Mouse (Mus musculus) thymus, adult 2 months (tissue): Measurements from ENCODE around the gene Pnmal1. TPM values are rescaled to one million over a fixed set of nuclear protein-coding genes. Genes with fewer than 3 reads are reported as not detected.

Experiments
- DNase-seq: peaks from one replicate; pipeline ENCODE4 v3.0.0; 2021
- H3K27ac ChIP-seq: fragments of 200-500 bp; 2 replicates; pipeline ENCODE4 v1.5.1; 2012; ENCODE audit warnings: low read length, control low read depth; ENCODE audit not compliant: control insufficient read depth, insufficient read depth
- H3K27me3 ChIP-seq: fragments of 200-500 bp; 2 replicates; pipeline ENCODE4 v1.6.1; 2012; ENCODE audit warnings: mild to moderate bottlenecking, low read length, moderate library complexity, mixed read lengths; ENCODE audit not compliant: control insufficient read depth, insufficient read depth
- H3K36me3 ChIP-seq: fragments of 200-500 bp; 2 replicates; pipeline ENCODE4 v1.6.1; 2012; ENCODE audit warnings: mild to moderate bottlenecking, low read length, moderate library complexity; ENCODE audit not compliant: control insufficient read depth, insufficient read depth
- H3K4me1 ChIP-seq: fragments of 200-500 bp; replicated peaks from 2 replicates; pipeline ENCODE4 v1.6.1; 2012; ENCODE audit warnings: low read length; ENCODE audit not compliant: control insufficient read depth, insufficient read depth
- H3K4me3 ChIP-seq: fragments of 200-500 bp; 2 replicates; pipeline ENCODE4 v1.5.1; 2012; ENCODE audit warnings: mild to moderate bottlenecking, low read length, control low read depth, moderate library complexity; ENCODE audit not compliant: control insufficient read depth, insufficient read depth
- CTCF ChIP-seq: fragments of 200-500 bp; IDR thresholded peaks from 2 replicates; pipeline ENCODE4 v1.5.1; 2012; ENCODE audit warnings: mild to moderate bottlenecking, control low read depth, low read length, moderate library complexity, borderline replicate concordance; ENCODE audit not compliant: control insufficient read depth, poor library complexity, insufficient read depth; ENCODE audit errors: extremely low read depth
- POLR2A ChIP-seq: fragments of 200-500 bp; IDR thresholded peaks from 2 replicates; pipeline ENCODE4 v1.6.1; 2012; ENCODE audit warnings: mild to moderate bottlenecking, low read length, control low read depth, moderate library complexity; ENCODE audit not compliant: control insufficient read depth, poor library complexity, insufficient read depth; ENCODE audit errors: extremely low read depth
- WGBS: fragments of 180-500 bp; shearing (Covaris S2); methylation state at CpG from one replicate; pipeline ENCODE4 v1.1.7; 2018; 5-methylcytosine and 5-hydroxymethylcytosine counted together
- polyA plus RNA-seq: library from polyadenylated mRNA; depleted of rRNA; stranded (reverse); fragments of >200 nt; gene quantifications from 2 replicates; pipeline ENCODE4 v1.2.3, GENCODE M21; 2012; rRNA removed

The Pnmal1 gene
- polyA plus RNA-seq, 1 experiment, result not detected

GRCm38 (mm10) chr7:17003230-17003960, 43.9 kb downstream of the Pnmal1 start:
- WGBS, result 73% methylated on average over 7 of the region's 7 CpGs
- peaks cover 23% of the 10 kb centered on the region for H3K36me3 ChIP-seq
- DNase-seq, result no peak

DNA sequence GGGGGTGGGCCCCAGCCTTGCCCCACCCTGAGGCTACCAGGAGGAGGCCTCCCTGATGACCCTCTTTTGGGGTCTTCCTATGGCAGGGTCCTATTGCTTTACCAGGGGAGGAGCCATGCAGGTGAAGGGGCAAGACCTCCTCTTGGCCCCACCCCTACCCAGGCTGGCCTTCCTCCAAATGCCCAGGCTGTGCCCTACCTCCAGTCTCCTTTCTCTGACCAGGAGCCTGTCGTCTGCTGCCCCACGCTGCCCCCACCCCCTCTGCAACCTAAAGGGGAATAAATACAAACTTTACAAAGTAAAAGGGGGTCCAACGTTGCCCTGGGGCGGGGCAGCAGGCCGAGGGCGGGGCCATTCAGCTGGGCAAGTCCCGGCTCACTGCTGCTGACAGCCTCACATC, 45.2 kb downstream of the Pnmal1 start:
- Histone ChIP-seq H3K36me3 (peaks cover 29% of the 10 kb centered on the region), H3K27ac (no peak overlapping the region), H3K27me3 (no peaks in the 10 kb centered on the region), H3K4me1 (peaks cover 8% of the 10 kb centered on the region), H3K4me3 (no peak overlapping the region)
- DNase-seq, result no peak
- 93% methylated on average over 7 of the region's 7 CpGs for WGBS
- TF ChIP-seq CTCF, result no peak
- TF ChIP-seq POLR2A, result no peak

More at GRCm38 (mm10) chr7:17003230-17003960, 43.9 kb downstream of the Pnmal1 start:
- Histone ChIP-seq H3K27me3 (no peaks in the 10 kb centered on the region), H3K27ac (no peak overlapping the region), H3K4me1 (no peaks in the 10 kb centered on the region), H3K4me3 (no peak overlapping the region)
- TF ChIP-seq POLR2A, result no peak
- no peak for TF ChIP-seq CTCF

DNA sequence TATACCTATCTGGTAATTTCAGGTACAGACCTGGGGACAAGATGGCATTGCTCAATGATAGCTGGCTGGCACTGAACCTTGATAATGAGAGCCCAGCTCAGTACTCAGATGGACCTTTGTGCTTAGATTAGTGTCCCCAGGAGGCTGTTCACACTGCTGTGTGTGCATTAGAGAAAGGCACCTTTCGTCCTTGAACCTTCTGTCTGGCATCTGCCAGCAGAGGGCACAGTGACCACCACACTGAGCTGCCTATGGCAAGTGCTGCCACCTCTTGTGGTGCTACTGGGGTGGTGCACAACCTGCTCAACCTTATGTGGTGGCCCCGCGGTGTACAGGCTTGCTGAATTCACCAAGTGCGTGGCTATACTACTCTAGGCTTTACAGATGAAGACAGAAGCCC, 47.8 kb downstream of the Pnmal1 start:
- peak; percentile 90 for TF ChIP-seq CTCF
- TF ChIP-seq POLR2A, result no peak
- DNase-seq, result peak; percentile 48
- H3K36me3 ChIP-seq, result peaks cover 40% of the 10 kb centered on the region
- H3K4me3 ChIP-seq, result no peak overlapping the region
- no peak overlapping the region for H3K27ac ChIP-seq
- H3K27me3 ChIP-seq, result no peaks in the 10 kb centered on the region
- peaks cover 15% of the 10 kb centered on the region for H3K4me1 ChIP-seq
- WGBS, result 43% methylated on average over 4 of the region's 4 CpGs

- Histone ChIP-seq H3K27ac (peak overlapping the region; percentile 52; the same call in 1 of the 2 replicates), H3K4me1 (peaks cover 15% of the 10 kb centered on the region), H3K27me3 (no peaks in the 10 kb centered on the region), H3K4me3 (no peak overlapping the region), H3K36me3 (peaks cover 54% of the 10 kb centered on the region)
- 25% methylated on average over 16 of the region's 16 CpGs for WGBS
- TF ChIP-seq CTCF (no peak), POLR2A (no peak)
- peak; percentile 69 for DNase-seq
These were observed 50.0 kb downstream of the Pnmal1 start for GRCm38 (mm10) chr7:17009326-17010009.

DNA sequence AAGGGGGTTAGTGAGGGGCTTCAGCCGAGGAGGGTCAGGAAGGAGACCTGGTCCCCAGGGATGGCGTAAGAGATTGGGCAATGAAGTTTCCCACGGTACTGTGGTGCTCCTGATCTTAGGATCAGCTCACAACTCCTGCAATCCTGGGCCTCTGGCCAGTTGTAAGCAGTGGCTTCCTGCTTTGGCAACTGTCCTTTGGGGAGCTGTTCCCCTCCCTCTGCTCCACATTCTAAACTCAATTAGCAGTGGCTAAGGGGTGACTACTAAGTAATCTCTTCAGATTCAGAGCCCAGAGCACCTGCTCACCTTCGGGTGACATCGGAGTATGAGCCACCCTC, 50.5 kb downstream of the Pnmal1 start:
- H3K27me3 ChIP-seq, result no peaks in the 10 kb centered on the region
- H3K4me1 ChIP-seq, result peaks cover 15% of the 10 kb centered on the region
- WGBS, result 82% methylated on average over 5 of the region's 5 CpGs
- no peak overlapping the region for H3K4me3 ChIP-seq
- peaks cover 54% of the 10 kb centered on the region for H3K36me3 ChIP-seq
- H3K27ac ChIP-seq, result peak overlapping the region; percentile 9; the same call in 1 of the 2 replicates
- DNase-seq, result no peak
- TF ChIP-seq CTCF, result no peak
- TF ChIP-seq POLR2A, result no peak

DNA sequence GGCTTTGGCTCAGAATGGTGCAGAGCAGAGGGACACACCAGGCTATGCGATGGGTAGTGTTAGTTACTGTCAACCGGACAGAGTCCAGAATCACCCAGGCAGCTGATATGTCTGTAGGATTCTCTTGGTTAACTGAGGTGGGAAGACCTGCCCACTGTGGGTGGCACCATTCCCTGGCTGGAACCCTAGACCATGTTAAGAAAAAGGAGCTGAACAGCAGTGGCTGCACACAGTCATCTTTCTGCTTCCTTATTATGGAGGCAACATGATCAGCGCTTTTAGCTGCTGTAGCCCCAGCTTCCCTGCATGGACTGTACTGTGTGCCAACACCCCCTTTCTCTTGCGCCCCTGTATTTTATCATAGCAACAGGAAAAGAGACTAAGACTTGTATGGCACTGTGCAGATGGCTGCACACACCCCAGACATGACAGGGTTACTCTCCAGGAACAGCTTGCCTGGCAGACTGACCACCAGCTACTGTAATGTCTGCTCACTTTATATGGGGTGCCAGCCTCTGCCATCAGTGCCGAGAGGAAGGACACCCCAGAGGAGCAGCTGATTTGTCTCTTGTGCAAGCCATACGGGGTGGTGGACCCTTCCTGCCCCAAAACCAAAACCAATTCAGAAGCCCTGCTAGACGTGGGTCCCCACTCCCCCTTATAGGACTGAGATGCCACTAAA, 52.6 kb downstream of the Pnmal1 start:
- DNase-seq, result no peak
- Histone ChIP-seq H3K4me1 (peaks cover 18% of the 10 kb centered on the region), H3K27me3 (no peaks in the 10 kb centered on the region), H3K27ac (no peak overlapping the region), H3K4me3 (no peak overlapping the region), H3K36me3 (peaks cover 54% of the 10 kb centered on the region)
- TF ChIP-seq CTCF, result no peak
- 97% methylated on average over 7 of the region's 7 CpGs for WGBS

Other genes with a start within 250 kb of the Pnmal1 start
- gene Ceacam9, start 237.8 kb upstream of the Pnmal1 start, polyA plus RNA-seq, result 0.07 TPM in 1 of 2 replicates, not detected in the other
- gene Ap2s1, start 221.3 kb upstream of the Pnmal1 start, polyA plus RNA-seq, result 418 and 426 TPM in 2 replicates
- gene Slc1a5, start 178.3 kb upstream of the Pnmal1 start, polyA plus RNA-seq, result 254 and 310 TPM in 2 replicates
- gene Strn4, start 143.8 kb upstream of the Pnmal1 start, polyA plus RNA-seq, result 307 and 318 TPM in 2 replicates
- 48.7 and 51.5 TPM in 2 replicates for gene Fkrp, start 142.9 kb upstream of the Pnmal1 start, polyA plus RNA-seq
- gene Prkd2, start 116.8 kb upstream of the Pnmal1 start, polyA plus RNA-seq, result 363 and 406 TPM in 2 replicates
- 3.8 and 4.4 TPM in 2 replicates for gene Dact3, start 84.4 kb upstream of the Pnmal1 start, polyA plus RNA-seq
- gene Gng8, start 67.9 kb upstream of the Pnmal1 start, polyA plus RNA-seq, result 0.62 and 1.7 TPM in 2 replicates
- 11.3 and 11.4 TPM in 2 replicates for gene Ptgir, start 53.2 kb upstream of the Pnmal1 start, polyA plus RNA-seq
- 398 and 475 TPM in 2 replicates for gene Calm3, start 35.6 kb upstream of the Pnmal1 start, polyA plus RNA-seq
- gene Pnmal2, start 15.0 kb upstream of the Pnmal1 start, polyA plus RNA-seq, result 2.2 and 3.0 TPM in 2 replicates
- gene Gm42372, start 23.4 kb downstream of the Pnmal1 start, polyA plus RNA-seq, result 2.3 TPM in 2 replicates
- gene Ccdc8, start 33.0 kb downstream of the Pnmal1 start, polyA plus RNA-seq, result 1.5 and 2.0 TPM in 2 replicates
- gene Ppp5c, start 68.2 kb downstream of the Pnmal1 start, polyA plus RNA-seq, result 359 and 363 TPM in 2 replicates
- 2.8 and 8.9 TPM in 2 replicates for gene Hif3a, start 102.7 kb downstream of the Pnmal1 start, polyA plus RNA-seq
- not detected in 2 replicates for gene Psg16, start 114.4 kb downstream of the Pnmal1 start, polyA plus RNA-seq
- gene Ceacam3, start 190.6 kb downstream of the Pnmal1 start, polyA plus RNA-seq, result not detected in 2 replicates
- not detected in 2 replicates for gene Psg29, start 243.8 kb downstream of the Pnmal1 start, polyA plus RNA-seq